In the genomic region with DNA sequence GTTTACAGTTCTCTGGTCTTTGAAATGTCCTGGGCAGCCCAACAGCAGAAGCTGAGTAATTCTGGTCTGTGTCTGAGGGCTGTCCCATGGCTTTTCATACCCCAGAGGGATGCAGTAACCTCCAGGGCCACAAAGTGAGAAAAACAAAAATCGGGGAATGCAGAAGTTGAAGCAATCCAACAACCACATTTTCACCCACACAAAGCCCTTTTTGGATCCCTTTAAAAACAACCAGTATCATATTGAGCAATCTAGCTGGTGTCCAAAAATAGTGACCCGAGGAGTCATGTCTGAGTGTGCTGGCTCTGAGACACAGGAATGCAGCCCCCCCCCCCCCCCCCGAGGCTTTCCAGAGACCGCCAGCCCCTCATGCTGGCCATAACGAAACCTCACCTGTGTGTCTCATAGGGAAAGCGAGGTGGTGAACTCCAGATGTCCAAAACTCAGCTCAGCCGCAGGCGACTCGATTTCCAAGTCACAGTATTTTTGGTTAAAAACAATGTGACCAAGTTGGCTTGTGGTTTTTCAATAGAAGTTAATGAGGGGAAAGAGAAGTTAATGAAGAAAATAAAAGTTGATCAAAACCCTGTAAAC, we compare ENCODE assay signal across 25 mouse cellular contexts. TPM values are rescaled to one million over a fixed set of nuclear protein-coding genes. Genes with fewer than 3 reads are reported as not detected.
A peak's percentile ranks its signal among the peaks of the same experiment; 100 is the strongest.
DNase-seq lines count a peak whose midpoint lies in the region; ATAC-seq and TF ChIP-seq lines count a peak whose summit lies in the region.
"Had no signal": no experiment of that assay in that cellular context is flagged by ENCODE, and none has a peak within 500 bp of the region (broad histone marks: within the 10 kb centered on the region; RNA-seq: fewer than 3 reads in every experiment).

No protein-coding gene starts in this region.

- no peak overlapping the region for H3K4me2 ChIP-seq in stomach, postnatal 0 days (replicated peaks; ENCODE audit: low read depth)
- H3K4me2 ChIP-seq: embryonic facial prominence, embryonic 12.5 days; heart, embryonic 12.5 days; neural tube, embryonic 12.5 days; stomach, embryonic 15.5 days had no signal

- H3K9me3 ChIP-seq in stomach, postnatal 0 days (ENCODE audit: control insufficient read depth, low read length), result no peaks in the 10 kb centered on the region
- H3K9me3 ChIP-seq: embryonic facial prominence, embryonic 12.5 days; G1E; heart, embryonic 12.5 days; neural tube, embryonic 12.5 days; stomach, embryonic 15.5 days had no signal

- no peak for TF ChIP-seq EP300 in stomach, postnatal 0 days (optimal IDR thresholded peaks at IDR 0.05)

- no peak overlapping the region for H3K4me3 ChIP-seq in C2C12 (ENCODE audit: insufficient read depth, poor library complexity, severe bottlenecking)
- no peak overlapping the region for H3K4me3 ChIP-seq in brown adipose tissue, adult 24 weeks (ENCODE audit: insufficient read depth, low read depth, low read length)
- no peak overlapping the region for H3K4me3 ChIP-seq in stomach, postnatal 0 days (ENCODE audit: low read depth, low read length)
- H3K4me3 ChIP-seq: embryonic facial prominence, embryonic 12.5 days; heart, embryonic 12.5 days; neural tube, embryonic 12.5 days; stomach, embryonic 15.5 days had no signal

- H3K27ac ChIP-seq in brown adipose tissue, adult 24 weeks (replicated peaks; ENCODE audit: low read depth, low read length), result 0 out of 2 replicates have a peak overlapping the region, but pooled peaks have one; percentile 21
- H3K27ac ChIP-seq in stomach, postnatal 0 days (replicated peaks), result no peak overlapping the region
- H3K27ac ChIP-seq: embryonic facial prominence, embryonic 12.5 days; liver, embryonic 14.5 days; neural tube, embryonic 12.5 days; stomach, embryonic 15.5 days had no signal

- no peaks in the 10 kb centered on the region for H3K79me2 ChIP-seq in C2C12 (ENCODE audit: control insufficient read depth, insufficient read depth)

- no peaks in the 10 kb centered on the region for H3K27me3 ChIP-seq in C2C12 (ENCODE audit: control insufficient read depth, insufficient read depth, insufficient read length)
- no peaks in the 10 kb centered on the region for H3K27me3 ChIP-seq in stomach, postnatal 0 days (ENCODE audit: control insufficient read depth, insufficient read depth, low read length)
- H3K27me3 ChIP-seq: embryonic facial prominence, embryonic 12.5 days; heart, embryonic 12.5 days; neural tube, embryonic 12.5 days; stomach, embryonic 15.5 days had no signal

- TF ChIP-seq CTCF in C2C12 (IDR thresholded peaks at IDR 0.05; ENCODE audit: control insufficient read depth, insufficient read depth, insufficient read length), result no peak
- TF ChIP-seq CTCF in stomach, postnatal 0 days (IDR thresholded peaks at IDR 0.05; ENCODE audit: low read depth), result no peak

- 73% methylated on average over 9 of the region's 9 CpGs for WGBS in stomach, postnatal 0 days

- no peaks in the 10 kb centered on the region for H3K79me3 ChIP-seq in C2C12 (ENCODE audit: low read depth)

- H3ac ChIP-seq in C2C12 (ENCODE audit: control insufficient read depth, insufficient read length, low read depth), result no peak overlapping the region

- peak; percentile 12 for DNase-seq in layer of hippocampus, adult 9-11 months
- no peak for DNase-seq in layer of hippocampus, postnatal 36 days
- peak; percentile 32 for DNase-seq in lung, postnatal 25 days (ENCODE audit: low spot score)
- DNase-seq in stomach, postnatal 0 days (ENCODE audit: low spot score), result no peak
- DNase-seq in layer of hippocampus, adult 8-10 months (ENCODE audit: low spot score in 2 of 2), result no peak
- DNase-seq in yolk sac, embryonic 10.5 days (ENCODE audit: low spot score), result no peak
- DNase-seq: adrenal gland, adult 8-10 months; cerebellum, adult 2 months; heart, postnatal 36 days; kidney, adult 18-20 months; kidney, postnatal 14 days; right cerebral cortex, postnatal 14 days had no signal

- no peaks in the 10 kb centered on the region for H3K36me3 ChIP-seq in C2C12 (ENCODE audit: control insufficient read depth, insufficient read depth)
- no peaks in the 10 kb centered on the region for H3K36me3 ChIP-seq in stomach, postnatal 0 days (ENCODE audit: control insufficient read depth, insufficient read depth, low read length)
- H3K36me3 ChIP-seq: embryonic facial prominence, embryonic 12.5 days; G1E; heart, embryonic 12.5 days; neural tube, embryonic 12.5 days; stomach, embryonic 15.5 days had no signal

- ATAC-seq in stomach, postnatal 0 days (ENCODE audit: low FRiP score, low TSS enrichment), result no peak
- ATAC-seq: hindbrain, embryonic 16.5 days; midbrain, embryonic 16.5 days had no signal

- no peak overlapping the region for H3K9ac ChIP-seq in stomach, postnatal 0 days (ENCODE audit: low read length)
- H3K9ac ChIP-seq: embryonic facial prominence, embryonic 12.5 days; heart, embryonic 12.5 days; liver, embryonic 14.5 days; neural tube, embryonic 12.5 days; stomach, embryonic 15.5 days had no signal

- no peaks in the 10 kb centered on the region for H3K4me1 ChIP-seq in brown adipose tissue, adult 24 weeks (ENCODE audit: control insufficient read depth, insufficient read depth, insufficient read length, low read length)
- H3K4me1 ChIP-seq in stomach, postnatal 0 days (replicated peaks; ENCODE audit: control insufficient read depth, insufficient read depth), result no peaks in the 10 kb centered on the region
- H3K4me1 ChIP-seq: embryonic facial prominence, embryonic 12.5 days; neural tube, embryonic 12.5 days; stomach, embryonic 15.5 days had no signal

TF ChIP-seq in C2C12, 6 proteins besides CTCF, POLR2A, EP300 and RAD21:
- TF ChIP-seq USF1 (IDR thresholded peaks at IDR 0.05; ENCODE audit: low read depth) (no peak), CEBPB (IDR thresholded peaks at IDR 0.05; ENCODE audit: low read depth) (peak; percentile 86), MYOG (IDR thresholded peaks at IDR 0.05; ENCODE audit: control insufficient read depth, extremely low read depth, insufficient read length) (no peak), MYOD1 (IDR thresholded peaks at IDR 0.05; ENCODE audit: control insufficient read depth, insufficient read length, low read depth) (no peak), MAX (IDR thresholded peaks at IDR 0.05) (no peak)

RNA-seq across cellular contexts. Expression of a gene that starts 8.2 kb away (rescaled TPM):
- total RNA-seq in layer of hippocampus, postnatal 36 days (2021), result not detected
- not detected for polyA plus RNA-seq in C2C12 (2012; fragmentation: generic; extraction: Trizol)
- not detected in 2 replicates for polyA plus RNA-seq in brown adipose tissue, adult 24 weeks (2012; ENCODE audit: insufficient read depth, insufficient read length, missing spikeins)
- 0.04 TPM in 1 of 2 replicates, not detected in the other for polyA plus RNA-seq in stomach, postnatal 0 days (2015; fragmentation: Nextera tagmentation; extraction: Ambion mirVana)
- total RNA-seq in layer of hippocampus, adult 8-10 months (2022), result not detected
- total RNA-seq: adrenal gland, adult 8-10 months; G1E; gastrocnemius, postnatal 25 days; heart, postnatal 36 days; left cerebral cortex, postnatal 14 days had no signal
- polyA plus RNA-seq: cerebellum, adult 2 months; embryonic facial prominence, embryonic 12.5 days; G1E; heart, embryonic 12.5 days; liver, embryonic 14.5 days had no signal

RNA-seq across cellular contexts. Expression of a gene that starts 39.7 kb away (rescaled TPM):
- total RNA-seq in layer of hippocampus, postnatal 36 days (2021), result not detected
- polyA plus RNA-seq in C2C12 (2012; fragmentation: generic; extraction: Trizol), result 0.26 TPM
- 21.7 and 49.7 TPM in 2 replicates for polyA plus RNA-seq in brown adipose tissue, adult 24 weeks (2012; ENCODE audit: insufficient read depth, insufficient read length, missing spikeins)
- 219 and 276 TPM in 2 replicates for polyA plus RNA-seq in stomach, postnatal 0 days (2015; fragmentation: Nextera tagmentation; extraction: Ambion mirVana)
- under 1 TPM in 2 of 4 experiments, not detected in 2; 0.31 to 0.40 TPM for total RNA-seq in layer of hippocampus, adult 8-10 months (2022)
- polyA plus RNA-seq: G1E had no signal

RNA-seq across cellular contexts. Expression of a gene that starts 46.8 kb away (rescaled TPM):
- total RNA-seq in layer of hippocampus, postnatal 36 days (2021), result 10 to 100 TPM; 75.8 to 86.1 TPM
- not detected for polyA plus RNA-seq in C2C12 (2012; fragmentation: generic; extraction: Trizol)
- polyA plus RNA-seq in brown adipose tissue, adult 24 weeks (2012; ENCODE audit: insufficient read depth, insufficient read length, missing spikeins), result not detected in 2 replicates
- polyA plus RNA-seq in stomach, postnatal 0 days (2015; fragmentation: Nextera tagmentation; extraction: Ambion mirVana), result 1.7 and 2.4 TPM in 2 replicates
- 10 to 100 TPM; 49.8 to 78.3 (median 70.4) TPM for total RNA-seq in layer of hippocampus, adult 8-10 months (2022)
- polyA plus RNA-seq: spleen, adult 2 months had no signal

RNA-seq across cellular contexts. Expression of a gene that starts 56.9 kb away (rescaled TPM):
- total RNA-seq in layer of hippocampus, postnatal 36 days (2021), result 1 to 10 TPM; 1.5 to 2.0 TPM
- polyA plus RNA-seq in C2C12 (2012; fragmentation: generic; extraction: Trizol), result 1.1 TPM
- 14.6 and 16.9 TPM in 2 replicates for polyA plus RNA-seq in brown adipose tissue, adult 24 weeks (2012; ENCODE audit: insufficient read depth, insufficient read length, missing spikeins)
- polyA plus RNA-seq in stomach, postnatal 0 days (2015; fragmentation: Nextera tagmentation; extraction: Ambion mirVana), result 7.3 and 7.8 TPM in 2 replicates
- 10 to 100 TPM in 1 of 4 experiments, 1 to 10 TPM in 3; 2.1 to 11.1 (median 4.4) TPM for total RNA-seq in layer of hippocampus, adult 8-10 months (2022)

Comparison
In these comparisons a context has a peak if more than half of its experiments do, and no peak if none do; other contexts are left out.
1. DNase-seq: peak in layer of hippocampus, adult 9-11 months (single experiment) and lung, postnatal 25 days (single experiment); none in layer of hippocampus, postnatal 36 days (0 of 2), stomach, postnatal 0 days (single experiment), layer of hippocampus, adult 8-10 months (0 of 2) and yolk sac, embryonic 10.5 days (single experiment).
2. RNA of a gene that starts 39.7 kb away (polyA plus RNA-seq): 219 to 276 TPM in stomach, postnatal 0 days and 21.7 to 49.7 TPM in brown adipose tissue, adult 24 weeks; 0.26 TPM in C2C12 (single experiment); every median in the first group is over 10 times any median in the second.